Mouse (Mus musculus): Measurements from ENCODE around the gene Atp2b1. TPM values are rescaled to one million over a fixed set of nuclear protein-coding genes. Genes with fewer than 3 reads are reported as not detected.

Atp2b1 gene
- total RNA-seq, 2 experiments from 2014 or later: 71.4 to 77.9 TPM

- intact Hi-C loops (cut with DNase I): loop anchor here (5.0 kb wide), 3 partner anchors 62 to 172 kb away; no protein-coding TSS in a partner anchor
- DNase-seq: peak; percentile 46 to 59
Measured at GRCm38 (mm10) chr10:98915398-98915931, 1.3 kb downstream of the Atp2b1 start.

- intact Hi-C loops (cut with DNase I): loop anchor here (5.0 kb wide), 3 partner anchors 61 to 171 kb away; no protein-coding TSS in a partner anchor
- DNase-seq: no peak
Measured at GRCm38 (mm10) chr10:98916011-98916780, 2.0 kb downstream of the Atp2b1 start.

GRCm38 (mm10) chr10:98916781-98917340 is 2.7 kb downstream of the Atp2b1 start:
- no peak for DNase-seq
- intact Hi-C loops (cut with DNase I): loop anchor here (5.0 kb wide), 3 partner anchors 60 to 170 kb away; no protein-coding TSS in a partner anchor

GRCm38 (mm10) chr10:98925081-98925480 is 10.9 kb downstream of the Atp2b1 start:
- intact Hi-C loops (cut with DNase I): no loop called here
- no peak for DNase-seq

GRCm38 (mm10) chr10:98926991-98927390 is 12.8 kb downstream of the Atp2b1 start:
- DNase-seq: no peak
- intact Hi-C loops (cut with DNase I): no loop called here

GRCm38 (mm10) chr10:98929444-98929843 is 15.2 kb downstream of the Atp2b1 start:
- intact Hi-C loops (cut with DNase I): no loop called here
- DNase-seq: no peak

GRCm38 (mm10) chr10:98930143-98930542 is 15.9 kb downstream of the Atp2b1 start:
- no peak for DNase-seq
- intact Hi-C loops (cut with DNase I): loop anchor here (5.0 kb wide), 1 partner anchor 37 kb away; no protein-coding TSS in a partner anchor

- no peak for DNase-seq
- intact Hi-C loops (cut with DNase I): no loop called here
Measured at GRCm38 (mm10) chr10:98940137-98940536, 25.9 kb downstream of the Atp2b1 start.

- intact Hi-C loops (cut with DNase I): no loop called here
- no peak for DNase-seq
Measured at GRCm38 (mm10) chr10:98940799-98941198, 26.6 kb downstream of the Atp2b1 start.

- no peak for DNase-seq
Measured at GRCm38 (mm10) chr10:98941991-98942390, 27.8 kb downstream of the Atp2b1 start.

GRCm38 (mm10) chr10:98942999-98943398 is 28.8 kb downstream of the Atp2b1 start:
- intact Hi-C loops (cut with DNase I): no loop called here
- DNase-seq: no peak

More at GRCm38 (mm10) chr10:98941991-98942390, 27.8 kb downstream of the Atp2b1 start:
- intact Hi-C loops (cut with DNase I): no loop called here

GRCm38 (mm10) chr10:98943894-98944293 is 29.7 kb downstream of the Atp2b1 start:
- intact Hi-C loops (cut with DNase I): no loop called here
- DNase-seq: no peak

GRCm38 (mm10) chr10:98946031-98946791 is 32.0 kb downstream of the Atp2b1 start:
- intact Hi-C loops (cut with DNase I): no loop called here
- no peak for DNase-seq

GRCm38 (mm10) chr10:98947206-98947605 is 33.0 kb downstream of the Atp2b1 start:
- intact Hi-C loops (cut with DNase I): no loop called here
- DNase-seq: no peak

- DNase-seq: no peak
- intact Hi-C loops (cut with DNase I): no loop called here
Measured at GRCm38 (mm10) chr10:98948096-98948495, 33.9 kb downstream of the Atp2b1 start.

GRCm38 (mm10) chr10:98949750-98950149 is 35.5 kb downstream of the Atp2b1 start:
- intact Hi-C loops (cut with DNase I): no loop called here
- no peak for DNase-seq

- no peak for DNase-seq
- intact Hi-C loops (cut with DNase I): no loop called here
Measured at GRCm38 (mm10) chr10:98951286-98952270, 37.4 kb downstream of the Atp2b1 start.

GRCm38 (mm10) chr10:98954230-98954993 is 40.2 kb downstream of the Atp2b1 start:
- DNase-seq: no peak

GRCm38 (mm10) chr10:98956124-98956523 is 41.9 kb downstream of the Atp2b1 start:
- DNase-seq: no peak
- intact Hi-C loops (cut with DNase I): no loop called here

More at GRCm38 (mm10) chr10:98954230-98954993, 40.2 kb downstream of the Atp2b1 start:
- intact Hi-C loops (cut with DNase I): no loop called here

Measured in heart, postnatal 14 days (tissue).